Mouse (Mus musculus) lung, adult 2 months (tissue): ENCODE measurements at regions not wholly inside any gene's neighbourhood (a gene's known extent, or its start where the extent isn't known, plus 50 kb on each side); places are given as distances from the start of the nearest gene placed in this dataset.

Experiments used
- DNase-seq: peaks from one replicate; pipeline ENCODE4 v3.0.0; 2022
- H3K4me1 ChIP-seq: fragments of 200-500 bp; 2 replicates; pipeline ENCODE4 v1.6.1; 2011; ENCODE audit warnings: low read length; ENCODE audit not compliant: control insufficient read depth, insufficient read depth
- H3K4me3 ChIP-seq: fragments of 200-500 bp; replicated peaks from 2 replicates; pipeline ENCODE3; 2011; ENCODE audit warnings: low read depth, mild to moderate bottlenecking, control low read depth, low read length; ENCODE audit errors: extremely low read depth
- CTCF ChIP-seq: fragments of 200-500 bp; IDR thresholded peaks from 2 replicates; pipeline ENCODE4 v1.5.1; 2011; ENCODE audit warnings: mild to moderate bottlenecking, low read length, control low read depth; ENCODE audit not compliant: insufficient read depth
- POLR2A ChIP-seq: fragments of 200-500 bp; IDR thresholded peaks from 2 replicates; pipeline ENCODE4 v1.6.1; 2011; ENCODE audit warnings: low read depth, mild to moderate bottlenecking, control low read depth, low read length, borderline replicate concordance; ENCODE audit errors: extremely low read depth
- WGBS: fragments of 180-500 bp; shearing (Covaris S2); methylation state at CpG from one replicate; pipeline ENCODE4 v1.1.7; 2018; 5-methylcytosine and 5-hydroxymethylcytosine counted together

DNA sequence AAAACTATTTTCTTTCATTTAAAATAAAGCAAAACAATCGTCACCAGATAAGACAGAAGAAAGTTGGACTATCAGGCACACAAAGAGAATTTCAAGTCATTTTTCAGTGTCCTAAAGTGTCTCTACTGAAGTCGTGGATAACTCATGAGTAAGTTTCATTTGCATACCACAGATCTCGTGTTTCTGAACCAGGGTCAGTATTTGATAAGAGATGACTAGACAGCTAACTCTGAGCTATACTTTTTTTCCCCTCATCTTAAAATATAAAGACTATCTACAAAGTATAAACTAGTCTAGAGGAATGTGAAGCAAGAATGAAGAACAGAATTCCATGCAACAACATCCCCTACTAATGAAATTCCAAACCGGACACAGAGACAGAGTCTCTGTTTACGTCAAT is 60.9 kb upstream of the Paip1 start:
- WGBS, result 69% methylated on average over 5 of the region's 5 CpGs

DNA sequence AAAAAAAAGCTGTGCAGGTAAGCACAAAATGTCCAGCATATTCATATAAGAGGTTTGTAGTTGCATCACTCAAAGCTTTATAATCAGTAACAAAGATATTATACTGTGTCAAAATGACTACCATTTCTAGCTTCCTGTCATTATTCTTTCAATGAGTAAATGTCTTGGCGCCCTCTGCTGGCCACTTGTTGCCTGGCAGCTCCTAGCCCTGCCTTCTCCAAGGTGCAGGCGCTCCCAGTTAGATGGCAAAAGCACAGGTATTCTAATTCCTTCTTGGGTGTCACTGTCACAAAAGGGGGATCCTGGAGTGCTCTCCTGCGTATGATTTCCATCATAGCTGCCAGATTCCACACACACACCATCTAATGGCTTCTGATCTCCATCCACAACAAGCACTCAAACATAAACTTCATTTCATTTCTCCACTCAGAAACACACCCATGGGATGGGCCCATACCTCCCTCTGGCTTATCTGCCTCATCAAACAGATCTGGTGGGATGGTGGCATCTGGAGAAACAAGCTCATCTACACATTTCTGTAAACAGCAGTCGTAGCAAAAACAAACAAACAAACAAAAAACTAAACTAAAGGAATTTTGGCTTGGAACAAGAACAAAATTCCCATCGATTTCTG is 49.9 kb upstream of the Paip1 start:
- TF ChIP-seq CTCF, result peak; percentile 86
- TF ChIP-seq POLR2A, result no peak
- WGBS, result 35% methylated on average over 5 of the region's 5 CpGs
- DNase-seq, result peak; percentile 78
- H3K4me3 ChIP-seq, result no peak overlapping the region
- H3K4me1 ChIP-seq, result no peaks in the 10 kb centered on the region

More for the DNA sequence above, 60.9 kb upstream of the Paip1 start:
- Histone ChIP-seq H3K4me3 (no peak overlapping the region), H3K4me1 (no peaks in the 10 kb centered on the region)
- no peak for TF ChIP-seq CTCF
- TF ChIP-seq POLR2A, result no peak
- no peak for DNase-seq
